Mouse (Mus musculus) megakaryocyte-erythroid progenitor cell, adult 5-6 weeks (primary cell): ENCODE measurements around the gene Faf1. TPM values are rescaled to one million over a fixed set of nuclear protein-coding genes. Genes with fewer than 3 reads are reported as not detected.
A peak's percentile ranks its signal among the peaks of the same experiment; 100 is the strongest.

Experiments
- ATAC-seq: replicated peaks from 2 replicates; pipeline ENCODE4 v1.8.0; 2016; ENCODE audit warnings: mild to moderate bottlenecking, inconsistent platforms; ENCODE audit not compliant: severe bottlenecking, poor library complexity, low FRiP score, low TSS enrichment
- total RNA-seq, 2 experiments: library from RNA; stranded (forward) in 1 of 2; stranded (reverse) in 1 of 2; fragments of 200-1000, 215-1000 nt in 1 of 2; fragments of >200 nt in 1 of 2; fragmentation: Nextera tagmentation in 1 of 2; gene quantifications; 2 replicates each; pipeline ENCODE4 v1.2.3; 2014 to 2017

Faf1 gene
- total RNA-seq, 2 experiments from 2014 or later, result 36.9 to 45.1 TPM

DNA sequence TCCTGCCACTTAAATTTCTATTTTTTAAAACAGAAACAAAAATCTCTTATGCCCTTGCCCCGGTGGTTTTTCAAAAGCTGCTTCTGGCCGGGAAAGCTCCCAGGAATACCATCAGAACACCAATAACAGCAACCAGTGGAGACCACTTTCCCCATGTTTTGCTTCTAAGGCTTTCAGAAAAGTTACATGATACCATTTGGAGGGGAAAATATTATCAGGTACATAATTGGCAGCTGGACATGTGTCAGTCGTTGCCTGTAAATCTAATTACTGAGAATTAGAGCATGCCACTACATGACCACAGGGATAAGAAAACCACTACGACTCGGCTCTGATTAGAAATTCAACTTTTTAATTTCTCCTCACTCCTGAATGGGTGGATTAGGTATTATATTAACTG lies 12.3 kb upstream of the Faf1 start:
- ATAC-seq, result no peak

DNA sequence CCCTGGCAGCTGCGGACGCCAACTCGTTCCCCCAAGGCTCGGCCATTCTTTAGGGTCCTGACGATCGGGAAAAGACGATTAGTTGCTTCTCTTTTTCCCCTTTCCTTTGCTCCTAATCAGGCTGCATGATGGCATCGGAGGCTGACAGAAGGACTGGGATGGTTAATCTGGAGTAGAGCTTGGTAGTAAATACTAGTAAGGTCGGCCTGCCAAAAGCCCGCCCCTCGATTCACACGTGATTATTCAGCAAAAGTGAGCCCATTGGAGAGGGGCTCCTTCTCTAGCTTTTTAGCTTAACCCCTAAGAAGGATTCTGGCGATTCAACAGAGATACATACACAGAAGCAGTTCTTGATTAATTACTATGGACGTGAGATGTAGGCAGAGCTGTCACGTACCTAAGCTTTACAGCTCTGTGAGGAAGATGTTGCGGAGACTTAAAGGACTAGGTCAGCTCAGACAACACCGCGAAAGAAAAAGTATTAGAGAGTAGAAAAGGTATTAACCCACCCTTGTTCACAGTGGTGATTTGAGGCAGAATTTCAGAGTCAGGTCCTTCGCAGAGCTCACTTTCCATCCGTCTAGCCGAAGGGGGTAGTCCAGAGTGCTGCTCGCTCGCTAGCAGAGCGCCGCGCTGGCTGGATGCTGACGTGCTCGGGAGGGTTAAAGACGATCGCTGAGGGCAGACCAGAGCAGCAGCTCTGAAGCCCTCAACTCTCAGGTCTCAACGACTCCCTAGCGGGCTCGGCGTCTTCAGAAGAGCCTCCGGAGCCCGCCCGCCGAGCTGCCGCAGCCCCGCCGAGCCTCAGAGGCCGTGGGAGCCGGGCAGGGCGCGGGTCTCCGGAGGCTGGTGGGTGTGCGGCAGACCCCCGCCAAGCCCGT lies 11.0 kb upstream of the Faf1 start:
- ATAC-seq, result peak; percentile 65

DNA sequence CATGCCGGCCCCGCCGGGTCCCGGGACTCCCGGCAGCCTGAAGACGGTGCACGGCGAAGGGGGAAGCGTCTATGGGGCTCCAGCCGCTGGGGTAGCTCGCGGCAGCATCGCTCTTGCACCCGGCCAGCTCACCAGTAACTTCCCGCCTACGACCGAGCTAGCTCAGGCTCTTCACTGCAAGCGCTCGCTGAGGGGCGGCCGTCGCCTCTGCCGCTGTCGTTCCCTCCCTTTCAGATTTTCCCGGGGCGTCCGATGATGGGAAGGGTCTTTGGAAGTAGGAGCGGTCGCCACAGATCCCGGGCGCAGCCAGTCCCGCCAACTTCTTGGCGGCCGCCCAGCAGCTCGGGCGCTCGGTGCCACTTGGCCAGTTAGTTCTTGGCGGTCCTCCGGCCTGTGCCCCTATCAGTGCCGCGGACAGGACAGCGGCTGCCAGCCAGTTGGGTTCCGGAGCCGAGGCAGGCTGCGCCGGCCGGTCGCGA lies 10.4 kb upstream of the Faf1 start:
- peak; percentile 42 for ATAC-seq

DNA sequence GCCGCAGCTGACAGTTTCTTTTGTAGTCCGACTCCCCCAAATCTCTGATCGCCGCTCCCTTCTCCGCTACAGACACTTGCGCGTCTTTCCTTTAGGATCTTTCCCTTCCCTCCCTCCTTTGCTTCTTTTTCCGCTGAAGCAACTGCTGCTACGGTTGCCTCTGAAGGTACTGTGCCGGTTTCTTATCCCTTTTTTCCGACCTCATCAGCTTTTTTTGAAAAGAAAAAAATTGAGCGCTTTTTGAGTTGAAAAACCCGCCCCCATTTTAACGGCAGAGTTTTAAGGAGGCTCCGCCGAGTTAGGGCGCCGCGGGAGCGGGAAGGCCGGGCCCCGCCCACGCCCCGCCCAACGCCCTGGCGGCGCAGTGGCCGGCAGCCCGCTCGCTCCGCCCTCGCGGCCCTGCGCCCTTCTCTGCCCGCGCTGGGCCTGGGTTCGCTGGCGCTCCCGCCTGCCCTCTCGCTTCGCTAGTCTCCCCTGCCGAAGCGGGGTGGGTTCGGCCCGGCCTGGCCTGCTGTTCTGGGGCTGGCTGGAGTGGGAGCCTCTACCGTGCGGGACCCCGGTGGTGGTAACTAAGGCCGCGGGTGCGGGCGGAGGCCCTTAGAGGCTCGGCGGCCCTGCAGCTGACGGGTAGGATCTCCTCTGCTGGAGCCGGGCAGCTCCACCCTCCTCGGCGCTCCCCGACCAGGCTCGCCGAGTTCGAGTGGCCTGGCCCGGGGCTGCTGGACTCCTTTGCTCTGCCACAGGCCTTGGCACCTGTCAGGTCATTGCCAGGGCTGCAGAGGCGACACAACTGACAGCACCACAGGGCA lies 9.7 kb upstream of the Faf1 start, which contains the start of gene Cdkn2c:
Gene Cdkn2c (minus strand): TSS at position 729 of the 809 bp plus-strand sequence.
- peak; percentile 67 for ATAC-seq

DNA sequence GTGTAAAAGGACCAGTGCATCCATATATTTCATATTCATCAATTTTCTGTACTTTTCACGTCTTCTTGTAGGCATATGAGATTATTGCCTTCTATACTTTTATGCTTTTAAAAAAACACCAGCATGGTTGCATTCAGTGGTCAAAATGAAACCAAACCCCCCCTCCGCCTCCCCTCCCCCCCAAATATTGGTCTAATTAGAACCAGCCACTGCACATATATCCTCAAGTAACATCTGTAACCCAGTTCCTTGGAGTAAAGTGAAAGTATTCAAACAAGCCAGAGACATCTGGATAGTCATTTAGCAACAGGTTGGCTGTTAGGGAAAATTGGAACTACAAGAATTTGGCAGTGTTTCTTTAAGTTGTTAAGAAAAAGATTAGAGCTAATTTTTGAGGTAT lies 8.9 kb upstream of the Faf1 start:
- no peak for ATAC-seq

DNA sequence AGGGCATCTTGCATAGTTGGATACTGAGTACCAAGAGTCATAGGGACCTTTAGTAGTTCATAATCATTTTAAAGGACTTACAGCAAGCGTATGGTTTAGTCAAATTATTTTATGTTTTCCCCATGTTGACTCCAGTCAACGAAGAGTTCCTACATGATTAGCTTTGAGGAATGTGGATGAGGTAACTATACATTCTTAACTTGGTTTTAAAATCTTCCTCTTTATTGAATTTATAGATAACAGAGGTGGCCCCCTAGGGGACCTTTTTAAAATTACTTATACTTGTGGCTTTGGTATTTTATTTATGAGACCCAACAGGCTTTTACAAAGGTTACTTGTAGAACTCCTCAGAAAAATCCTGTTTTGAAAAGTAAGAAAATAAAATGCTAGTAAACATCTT lies 6.2 kb upstream of the Faf1 start:
- no peak for ATAC-seq

DNA sequence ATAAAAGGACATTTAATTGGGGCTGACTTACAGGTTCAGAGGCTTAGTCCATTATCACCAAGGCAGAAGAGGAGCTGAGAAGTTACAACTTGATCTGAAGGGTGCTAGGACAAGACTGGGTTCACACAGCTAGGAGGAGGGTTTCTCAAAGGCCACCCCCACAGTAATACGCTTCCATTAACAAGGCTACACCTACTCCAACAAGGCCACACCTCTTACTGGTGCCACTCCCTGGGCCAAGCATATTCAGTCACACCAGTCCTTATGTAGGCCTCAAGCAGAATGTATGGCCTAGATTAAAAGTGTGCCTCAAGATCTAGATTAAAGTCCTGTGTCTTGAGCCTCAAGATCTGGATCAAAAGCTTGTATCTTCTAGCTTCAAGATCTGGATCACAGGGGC lies 4.4 kb upstream of the Faf1 start:
- no peak for ATAC-seq

DNA sequence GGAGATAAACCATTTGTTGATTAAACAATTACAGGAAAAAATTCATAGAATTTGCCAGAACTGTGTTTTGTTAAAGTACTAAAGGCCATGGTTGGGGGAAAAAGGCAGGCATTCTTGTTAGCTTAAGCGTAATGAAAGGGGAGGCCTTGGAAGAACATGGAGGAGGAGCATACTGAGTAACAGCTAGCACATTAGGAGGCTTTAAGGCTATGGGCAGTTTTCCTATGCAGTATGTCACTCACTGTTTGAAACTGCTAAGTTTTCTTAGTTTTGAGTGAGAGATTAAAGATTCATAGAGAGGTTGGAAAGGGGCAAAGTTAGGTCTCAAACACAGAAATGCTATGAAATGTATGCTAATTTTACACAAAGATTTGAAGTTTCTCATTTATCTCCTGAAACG lies 2.3 kb upstream of the Faf1 start:
- ATAC-seq, result no peak

DNA sequence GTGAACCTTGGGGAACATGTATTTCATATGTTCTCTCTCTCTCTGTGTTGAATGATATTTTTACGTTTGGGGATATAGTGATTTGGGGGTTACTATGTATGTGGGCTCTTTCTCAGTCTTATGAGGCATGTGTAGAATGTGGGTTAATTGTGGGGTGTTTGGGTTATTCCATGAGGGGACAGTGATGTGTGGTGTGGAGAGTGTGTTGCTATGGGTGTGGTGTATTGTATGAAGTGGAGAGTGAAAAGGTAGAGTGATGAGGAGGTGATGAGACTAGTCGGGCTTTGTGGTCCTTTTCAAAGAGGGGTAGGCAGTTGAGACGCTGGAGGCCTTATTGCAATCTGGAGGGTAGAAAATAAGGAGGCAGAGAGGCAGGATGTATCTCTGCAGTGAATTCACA lies 833 bp downstream of the Faf1 start:
- ATAC-seq, result peak; percentile 5; the same call in 1 of the 2 replicates

DNA sequence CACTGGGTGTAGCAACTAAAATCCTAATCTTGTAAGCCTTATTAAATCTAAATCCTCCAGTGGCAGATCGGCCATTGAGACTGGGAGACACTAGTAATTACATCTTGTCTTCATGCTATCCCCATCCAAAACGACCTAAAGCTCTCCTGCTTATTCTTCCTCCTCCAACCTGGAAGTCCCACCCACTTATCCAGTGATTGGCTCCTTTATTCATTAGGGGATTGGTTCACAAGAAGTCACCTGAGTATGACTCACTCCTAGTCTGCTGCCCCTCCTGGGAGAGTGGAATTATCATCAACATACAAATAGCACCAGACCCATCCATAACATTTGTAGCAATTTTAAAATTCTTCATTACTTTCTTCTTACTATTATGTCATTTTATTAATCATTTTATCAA lies 7.2 kb downstream of the Faf1 start:
- no peak for ATAC-seq

DNA sequence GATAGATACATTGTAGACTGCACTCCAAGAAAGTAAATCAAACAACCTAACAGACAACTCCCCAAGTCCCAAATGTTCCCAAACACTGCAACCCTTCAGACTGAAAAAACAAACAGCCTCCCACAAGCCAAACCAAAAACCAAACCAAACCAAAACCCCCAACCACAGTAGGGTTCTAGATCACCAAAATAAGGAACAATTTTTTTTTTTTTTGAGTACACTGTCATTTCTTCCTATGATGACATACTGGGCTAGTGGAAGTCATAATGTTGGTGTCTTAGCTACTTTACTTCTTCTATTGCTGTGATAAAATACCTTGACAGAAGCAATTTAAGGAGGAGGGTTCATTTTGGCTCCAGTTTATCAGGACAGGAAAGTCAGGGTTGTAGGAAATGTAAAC lies 16.3 kb downstream of the Faf1 start:
- ATAC-seq, result no peak

DNA sequence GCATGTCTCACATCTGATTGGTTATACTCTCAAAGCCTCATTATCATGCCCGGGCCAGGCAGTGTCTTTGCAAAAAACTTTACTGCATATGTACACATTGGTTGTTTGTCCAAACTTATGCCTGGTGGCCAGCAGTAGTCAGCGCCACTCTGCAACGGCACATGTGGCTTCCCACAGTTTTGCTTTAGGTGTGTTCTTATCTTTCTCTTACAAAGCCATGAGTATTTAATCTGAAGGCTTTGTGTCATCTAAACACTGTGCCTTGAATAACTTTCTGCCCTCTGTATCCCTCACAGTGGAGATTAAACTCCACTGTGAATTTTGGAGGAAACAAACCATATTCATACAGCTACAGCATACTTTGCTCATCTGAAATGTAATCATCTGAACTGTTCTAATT lies 24.3 kb downstream of the Faf1 start:
- peak; percentile 94 for ATAC-seq

DNA sequence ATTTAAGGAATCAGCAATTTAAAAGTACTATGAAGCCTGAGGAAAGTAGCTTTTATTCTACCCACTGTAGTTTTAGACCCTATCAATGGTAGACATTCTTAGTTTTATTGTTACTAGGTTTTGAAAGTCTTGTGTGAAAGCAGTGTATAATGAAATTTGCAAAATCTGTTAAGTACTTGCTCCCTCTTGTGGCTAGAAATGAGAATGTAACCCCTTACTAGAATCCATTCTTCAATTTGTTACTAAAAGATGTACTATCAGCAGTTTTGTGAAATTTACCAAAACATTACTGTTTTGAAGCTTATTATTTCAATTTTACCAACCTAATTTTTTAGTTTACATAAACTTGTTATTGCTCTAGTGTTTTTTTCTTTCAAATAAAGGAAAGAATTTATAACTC lies 27.2 kb downstream of the Faf1 start:
- ATAC-seq, result peak; percentile 61

DNA sequence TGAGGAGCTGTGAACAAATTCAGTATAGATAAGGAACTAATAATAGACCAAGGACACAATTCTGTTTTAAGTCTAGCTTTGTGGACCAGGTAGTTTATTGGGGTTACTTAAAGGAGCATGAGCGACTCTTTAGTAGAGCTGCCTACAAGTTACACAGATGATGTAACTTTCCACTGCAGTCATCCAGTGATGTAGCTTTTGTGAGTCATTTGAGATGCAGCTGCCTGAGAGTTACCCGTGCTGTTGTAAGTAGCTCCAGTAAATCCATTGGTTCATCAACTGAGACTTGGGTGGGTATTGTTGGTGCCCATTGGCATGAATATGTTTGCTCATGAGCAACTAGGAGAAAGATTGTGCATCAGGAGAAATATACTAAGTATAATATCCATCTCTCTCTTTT lies 29.0 kb downstream of the Faf1 start:
- no peak for ATAC-seq

DNA sequence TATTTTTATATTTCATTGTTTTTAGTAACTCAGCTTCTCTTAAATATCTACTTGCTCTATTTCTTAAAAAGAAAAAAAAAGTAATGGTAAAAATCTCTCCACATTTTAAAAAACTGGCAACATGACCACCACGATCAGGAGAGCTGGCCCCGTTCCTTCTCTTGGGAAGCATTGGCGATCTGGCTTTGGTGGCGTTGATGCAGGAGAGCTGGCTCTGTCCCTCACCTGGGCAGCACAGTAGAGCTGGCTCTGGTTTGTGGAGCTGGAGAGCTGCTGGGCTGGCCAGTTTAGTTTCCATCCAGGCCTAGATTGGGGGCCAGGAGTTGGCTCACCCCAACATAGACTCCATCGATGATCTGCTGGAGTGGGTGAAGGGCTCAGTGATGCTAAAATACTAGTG lies 42.9 kb downstream of the Faf1 start:
- ATAC-seq, result no peak

DNA sequence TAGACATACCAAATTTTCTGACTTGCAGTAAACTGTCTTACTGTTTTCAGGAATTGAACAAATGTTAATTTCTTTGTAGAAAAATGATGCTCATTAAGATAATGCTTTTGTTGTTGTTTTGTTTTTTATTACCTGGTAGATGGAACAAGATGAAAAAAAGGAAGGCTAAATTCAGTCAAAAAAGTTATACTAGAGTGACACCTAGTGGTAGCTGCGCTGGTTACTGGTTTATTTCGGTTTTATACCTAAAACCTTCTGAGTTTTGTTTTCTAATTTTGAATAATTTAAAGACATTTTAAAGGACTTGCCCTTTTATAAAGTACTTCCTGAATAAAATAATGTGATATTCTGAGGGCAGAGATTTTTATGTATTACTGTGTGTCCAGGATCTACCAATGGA lies 52.9 kb downstream of the Faf1 start:
- ATAC-seq, result 0 out of 2 replicates have a peak, but pooled peaks have one; percentile 57

DNA sequence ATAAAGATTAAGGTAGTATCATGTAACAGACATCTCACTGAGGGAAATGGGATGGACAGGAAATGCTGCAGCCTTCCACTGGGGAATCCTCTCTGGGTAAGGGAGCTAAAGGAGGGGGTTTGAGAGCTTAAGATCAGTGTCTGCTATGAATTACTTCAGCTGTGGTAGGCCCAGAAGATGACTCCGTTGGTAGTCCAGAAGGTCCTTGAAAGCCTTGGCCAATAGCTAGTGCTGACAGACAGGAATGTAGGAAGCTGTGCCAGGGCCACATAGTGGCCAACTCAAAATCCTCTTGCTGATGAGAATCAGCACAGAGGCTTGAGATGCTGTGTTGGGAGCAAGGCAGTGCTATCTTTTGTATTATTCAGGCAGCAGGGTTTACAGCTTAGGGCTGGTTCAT lies 59.4 kb downstream of the Faf1 start:
- peak; percentile 44; the same call in 1 of the 2 replicates for ATAC-seq

DNA sequence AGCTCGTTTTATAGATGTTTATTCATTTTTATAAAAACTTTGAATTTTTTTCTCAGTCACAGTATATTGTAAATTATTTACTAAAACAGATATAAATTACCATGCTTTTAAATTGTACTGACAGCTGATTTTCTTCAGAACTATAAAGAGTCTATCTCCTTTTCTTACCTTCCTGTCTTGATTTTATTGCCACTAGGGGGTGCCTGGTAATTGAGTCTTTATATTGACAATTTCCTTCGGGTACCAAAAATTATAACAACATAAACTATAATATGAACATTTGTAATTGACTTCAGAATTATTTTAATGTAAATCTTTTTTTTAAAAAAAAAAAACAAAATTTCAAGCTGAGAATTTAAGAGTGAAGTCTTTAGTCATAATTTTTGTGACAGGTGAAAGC lies 67.6 kb downstream of the Faf1 start:
- ATAC-seq, result no peak

DNA sequence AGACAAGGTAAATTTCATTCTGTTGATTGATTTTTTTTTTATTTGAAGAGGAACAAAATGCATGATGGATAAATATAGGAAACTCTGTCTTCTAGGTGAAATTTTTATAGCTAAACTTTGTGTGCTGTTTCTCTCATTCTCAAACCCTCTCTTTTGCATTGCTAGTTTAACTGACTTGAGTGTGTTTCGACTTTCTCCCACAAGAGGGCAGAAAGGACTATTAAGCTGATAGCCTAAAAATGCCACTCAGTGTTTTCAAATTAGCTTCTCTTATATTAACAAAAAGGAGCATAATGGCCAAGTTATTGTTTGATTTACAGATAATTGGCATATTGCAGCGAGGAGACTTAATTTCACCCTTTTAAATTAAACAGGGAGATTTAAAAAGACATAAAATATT lies 82.6 kb downstream of the Faf1 start:
- ATAC-seq, result peak; percentile 71; the same call in 1 of the 2 replicates

DNA sequence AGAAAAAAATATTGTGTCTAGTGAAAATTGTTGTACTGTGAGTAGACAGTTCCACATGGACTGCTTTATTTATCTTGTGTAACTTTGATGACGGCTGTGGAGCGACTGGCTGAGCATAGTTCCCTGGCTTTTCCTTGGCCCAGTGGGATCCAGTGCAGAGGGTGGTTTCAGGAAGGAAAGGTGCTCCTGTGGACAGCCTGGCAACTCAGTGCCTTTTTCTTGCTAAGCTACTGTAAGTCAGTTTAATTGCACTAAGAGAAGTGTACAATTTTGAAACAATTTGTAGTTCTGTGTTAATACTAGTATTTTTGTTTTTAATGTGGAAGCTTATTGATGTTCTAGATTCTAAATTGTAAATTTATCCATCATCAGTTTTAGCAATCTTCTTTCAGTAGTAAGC lies 83.5 kb downstream of the Faf1 start:
- no peak for ATAC-seq
